Mouse (Mus musculus) bone marrow macrophage, adult 2 months (primary cell): ENCODE data around the gene Ncf4. TPM values are rescaled to one million over a fixed set of nuclear protein-coding genes. Genes with fewer than 3 reads are reported as not detected.

Experiments used
- H3K27ac ChIP-seq: 2 replicates; pipeline ENCODE4 v1.5.1; 2012; ENCODE audit warnings: low read depth, low read length; ENCODE audit not compliant: insufficient read depth
- H3K4me1 ChIP-seq: 2 replicates; pipeline ENCODE4 v1.6.1; 2012; ENCODE audit warnings: low read length; ENCODE audit not compliant: control insufficient read depth, insufficient read depth
- H3K4me3 ChIP-seq: 2 replicates; pipeline ENCODE4 v1.5.1; 2012; ENCODE audit warnings: mild to moderate bottlenecking, low read length, moderate library complexity; ENCODE audit not compliant: insufficient read depth
- CTCF ChIP-seq: IDR thresholded peaks from 2 replicates; pipeline ENCODE4 v1.5.1; 2012; ENCODE audit warnings: low read depth, mild to moderate bottlenecking, low read length, moderate library complexity
- POLR2A ChIP-seq: IDR thresholded peaks from 2 replicates; pipeline ENCODE4 v1.6.1; 2012; ENCODE audit warnings: mild to moderate bottlenecking, low read depth, low read length, borderline replicate concordance
- polyA plus RNA-seq: library from polyadenylated mRNA; stranded (reverse); fragments of >200 nt; gene quantifications from 2 replicates; pipeline ENCODE4 v1.2.4, GENCODE M21; 2012; ENCODE audit not compliant: missing spikeins, insufficient read depth, insufficient read length

The Ncf4 gene
- polyA plus RNA-seq, 1 experiment, result 350 TPM

DNA sequence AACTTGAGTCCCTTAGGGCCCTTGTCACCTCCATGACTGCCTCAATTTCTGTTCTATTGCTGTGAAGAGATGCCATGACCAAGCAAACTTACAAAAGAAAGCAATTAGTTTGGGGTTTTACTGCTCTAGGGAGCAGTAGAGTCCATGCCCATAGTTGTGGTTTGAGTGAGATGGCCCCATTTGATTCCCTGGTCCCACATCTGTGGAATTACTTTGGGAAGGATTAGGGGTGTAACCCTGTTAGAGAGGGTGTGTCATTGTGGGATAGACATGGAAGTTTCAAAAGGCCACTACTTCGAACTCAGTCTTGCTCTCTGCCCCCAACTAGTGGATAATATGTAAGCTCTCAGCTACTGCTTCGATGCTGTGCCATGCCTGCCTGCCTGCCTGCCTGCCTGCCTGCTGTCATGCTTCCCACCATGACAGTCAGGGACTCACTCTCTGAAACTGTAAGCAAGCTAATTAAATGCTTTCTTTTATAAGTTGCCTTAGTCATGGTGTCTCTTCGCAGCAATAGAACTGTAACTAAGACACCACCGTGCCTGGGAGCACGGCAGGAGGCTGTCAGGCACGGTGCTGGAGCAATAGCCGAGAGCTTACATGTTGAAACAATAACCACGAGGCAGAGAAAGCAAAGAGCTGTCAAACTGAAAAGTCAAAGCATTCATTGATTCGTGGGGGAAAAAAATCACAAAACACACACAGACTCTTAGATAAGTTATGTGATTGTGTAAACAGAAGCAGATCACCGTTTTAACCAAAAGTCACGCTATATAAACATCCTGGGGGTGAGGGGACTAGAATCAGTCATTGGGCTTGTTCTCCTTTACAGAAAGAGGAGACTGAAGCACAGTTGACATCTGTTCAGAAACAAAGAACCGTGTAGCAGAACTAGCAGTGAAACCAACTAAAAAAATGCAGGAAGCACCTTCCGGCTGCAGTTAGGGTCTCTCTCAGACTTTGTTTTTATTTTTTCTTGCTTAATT is 13.0 kb upstream of the Ncf4 start:
- H3K4me1 ChIP-seq, result no peaks in the 10 kb centered on the region
- H3K27ac ChIP-seq, result no peak overlapping the region
- no peak overlapping the region for H3K4me3 ChIP-seq
- no peak for TF ChIP-seq CTCF
- no peak for TF ChIP-seq POLR2A

DNA sequence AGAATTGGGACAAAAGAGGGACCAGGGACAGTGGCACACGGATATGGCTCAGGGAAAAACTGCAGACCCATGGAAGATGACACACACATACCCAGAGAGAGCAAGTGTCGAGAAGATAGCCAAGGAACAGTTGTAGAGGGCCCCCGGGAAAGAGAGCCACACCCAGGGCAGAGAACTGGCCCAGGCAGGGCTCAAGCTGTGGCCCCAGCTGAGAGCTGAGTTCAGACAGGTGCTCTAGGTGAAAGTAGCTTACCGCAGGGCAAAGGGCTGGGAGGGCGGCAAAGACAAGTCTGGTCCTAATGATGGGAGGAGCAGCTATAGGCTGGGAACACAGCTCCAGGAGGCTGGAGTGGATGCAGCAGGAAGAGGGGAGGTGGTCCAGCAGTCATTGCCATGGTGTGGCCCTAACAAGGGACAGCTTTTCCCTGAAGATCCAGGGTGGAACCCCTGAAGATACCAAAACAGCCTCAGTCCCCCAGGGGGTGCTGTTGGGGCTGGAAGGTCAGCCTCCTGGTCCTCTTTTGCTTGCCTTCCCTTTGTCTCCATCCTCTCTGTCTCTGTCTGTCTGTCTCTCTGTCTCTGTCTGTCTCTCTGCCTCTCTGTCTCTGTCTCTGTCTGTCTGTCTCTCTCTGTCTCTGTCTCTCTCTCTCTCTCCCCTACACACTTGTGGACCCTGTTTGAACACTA is 9.6 kb upstream of the Ncf4 start:
- TF ChIP-seq CTCF (no peak), POLR2A (no peak)
- Histone ChIP-seq H3K27ac (no peak overlapping the region), H3K4me3 (no peak overlapping the region), H3K4me1 (no peaks in the 10 kb centered on the region)

DNA sequence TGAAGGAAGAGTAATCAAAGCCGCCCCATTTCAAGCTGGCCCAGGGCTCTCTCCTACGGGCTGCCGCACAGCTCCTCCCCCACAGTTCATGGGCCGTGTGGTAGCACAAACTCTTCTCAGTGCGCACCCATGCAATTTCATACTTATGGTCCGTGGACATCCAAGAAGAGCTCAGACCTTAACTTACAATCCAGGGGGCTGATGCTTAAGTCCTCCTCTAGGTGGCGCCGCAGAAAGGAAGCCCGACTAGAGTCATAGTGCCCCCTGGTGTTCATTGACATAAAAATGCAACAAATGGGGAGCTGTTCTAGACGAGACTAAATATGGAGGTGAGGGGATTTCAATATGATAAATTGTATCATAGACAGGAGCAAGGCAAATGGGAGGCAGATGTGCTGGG is 5.1 kb upstream of the Ncf4 start:
- H3K4me1 ChIP-seq, result peaks cover 21% of the 10 kb centered on the region
- TF ChIP-seq CTCF (peak; percentile 100), POLR2A (no peak)

DNA sequence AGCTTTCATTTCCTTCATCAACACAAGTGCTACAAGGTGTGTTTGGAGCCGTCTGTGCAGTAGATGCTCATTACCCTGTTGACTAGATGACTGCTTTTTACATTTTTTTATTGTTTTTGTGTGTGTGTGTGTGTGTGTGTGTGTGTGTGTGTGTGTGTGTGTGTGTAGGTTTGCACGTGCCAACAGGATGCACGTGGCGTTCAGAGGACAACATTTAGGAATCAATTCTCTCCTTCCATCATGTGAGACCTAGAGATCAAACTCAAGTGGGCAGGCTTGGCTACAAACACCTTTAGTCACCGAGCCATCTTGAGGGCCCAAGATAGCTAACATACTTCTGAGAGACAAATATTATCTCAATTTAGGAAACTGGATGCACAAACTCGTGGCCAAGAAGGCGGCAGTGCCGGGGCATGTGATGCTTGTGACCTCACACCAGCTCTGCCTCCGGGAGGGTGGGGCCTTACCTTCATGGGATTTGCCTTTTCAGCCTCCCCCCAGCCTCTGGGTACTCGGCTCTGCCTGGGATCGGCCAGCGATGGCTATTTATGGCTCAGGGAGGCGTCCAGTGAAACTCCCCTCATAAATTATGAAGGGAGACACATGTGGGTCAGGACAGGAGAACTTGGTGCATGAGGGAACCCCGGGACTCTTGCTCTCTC is 4.5 kb upstream of the Ncf4 start:
- Histone ChIP-seq H3K4me1 (peaks cover 21% of the 10 kb centered on the region), H3K27ac (no peak overlapping the region), H3K4me3 (no peak overlapping the region)
- TF ChIP-seq CTCF (no peak), POLR2A (no peak)

More for the DNA sequence above, 5.1 kb upstream of the Ncf4 start:
- no peak overlapping the region for H3K27ac ChIP-seq
- H3K4me3 ChIP-seq, result no peak overlapping the region

GRCm38 (mm10) chr15:78241335-78241734 is 3.3 kb upstream of the Ncf4 start:
- TF ChIP-seq POLR2A, result no peak
- TF ChIP-seq CTCF, result no peak
- peaks cover 21% of the 10 kb centered on the region for H3K4me1 ChIP-seq
- no peak overlapping the region for H3K4me3 ChIP-seq
- no peak overlapping the region for H3K27ac ChIP-seq

DNA sequence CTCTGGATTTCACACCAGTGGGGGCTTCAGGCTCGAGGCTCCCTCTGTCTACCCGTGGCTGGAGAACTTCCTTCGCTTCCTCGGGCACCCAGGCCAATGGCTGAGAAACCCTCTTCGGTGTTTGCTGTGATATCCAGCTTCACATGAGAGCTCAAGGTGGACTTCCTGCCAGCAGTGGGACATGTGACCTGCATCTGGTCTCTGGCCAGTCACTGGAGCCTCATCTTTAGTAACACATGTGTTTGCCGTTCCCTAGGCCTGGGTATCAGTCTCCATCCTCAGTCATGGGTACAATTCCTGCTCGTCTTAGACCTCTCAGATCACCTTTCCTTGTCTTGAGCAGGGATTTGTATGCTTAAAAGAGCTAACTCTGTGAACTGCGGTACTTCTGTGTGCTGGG is 1.5 kb upstream of the Ncf4 start:
- H3K27ac ChIP-seq, result no peak overlapping the region
- peaks cover 34% of the 10 kb centered on the region for H3K4me1 ChIP-seq
- TF ChIP-seq POLR2A (no peak), CTCF (no peak)
- H3K4me3 ChIP-seq, result no peak overlapping the region

DNA sequence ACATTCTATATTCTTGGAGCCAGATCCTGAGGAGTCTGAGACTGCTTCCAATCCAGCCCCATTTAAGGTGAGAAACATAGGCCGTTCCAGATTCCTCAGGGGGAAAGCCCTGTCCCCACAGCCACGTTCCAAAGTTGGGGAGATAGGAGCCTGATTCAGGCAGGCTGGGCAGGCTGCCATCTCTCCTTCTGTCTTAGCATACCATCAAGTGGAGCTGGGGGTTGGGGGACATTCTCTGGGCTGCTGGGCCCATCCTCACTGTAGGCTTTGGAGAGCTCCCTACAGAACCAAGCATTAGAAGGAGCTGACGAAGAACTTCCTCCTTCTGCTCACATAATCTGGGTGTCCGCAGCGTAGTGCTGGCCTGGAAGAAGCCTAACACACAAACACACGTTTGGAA is 827 bp upstream of the Ncf4 start:
- Histone ChIP-seq H3K27ac (peak overlapping the region; percentile 98), H3K4me3 (peak overlapping the region; percentile 39), H3K4me1 (peaks cover 40% of the 10 kb centered on the region)
- no peak for TF ChIP-seq CTCF
- TF ChIP-seq POLR2A, result no peak

DNA sequence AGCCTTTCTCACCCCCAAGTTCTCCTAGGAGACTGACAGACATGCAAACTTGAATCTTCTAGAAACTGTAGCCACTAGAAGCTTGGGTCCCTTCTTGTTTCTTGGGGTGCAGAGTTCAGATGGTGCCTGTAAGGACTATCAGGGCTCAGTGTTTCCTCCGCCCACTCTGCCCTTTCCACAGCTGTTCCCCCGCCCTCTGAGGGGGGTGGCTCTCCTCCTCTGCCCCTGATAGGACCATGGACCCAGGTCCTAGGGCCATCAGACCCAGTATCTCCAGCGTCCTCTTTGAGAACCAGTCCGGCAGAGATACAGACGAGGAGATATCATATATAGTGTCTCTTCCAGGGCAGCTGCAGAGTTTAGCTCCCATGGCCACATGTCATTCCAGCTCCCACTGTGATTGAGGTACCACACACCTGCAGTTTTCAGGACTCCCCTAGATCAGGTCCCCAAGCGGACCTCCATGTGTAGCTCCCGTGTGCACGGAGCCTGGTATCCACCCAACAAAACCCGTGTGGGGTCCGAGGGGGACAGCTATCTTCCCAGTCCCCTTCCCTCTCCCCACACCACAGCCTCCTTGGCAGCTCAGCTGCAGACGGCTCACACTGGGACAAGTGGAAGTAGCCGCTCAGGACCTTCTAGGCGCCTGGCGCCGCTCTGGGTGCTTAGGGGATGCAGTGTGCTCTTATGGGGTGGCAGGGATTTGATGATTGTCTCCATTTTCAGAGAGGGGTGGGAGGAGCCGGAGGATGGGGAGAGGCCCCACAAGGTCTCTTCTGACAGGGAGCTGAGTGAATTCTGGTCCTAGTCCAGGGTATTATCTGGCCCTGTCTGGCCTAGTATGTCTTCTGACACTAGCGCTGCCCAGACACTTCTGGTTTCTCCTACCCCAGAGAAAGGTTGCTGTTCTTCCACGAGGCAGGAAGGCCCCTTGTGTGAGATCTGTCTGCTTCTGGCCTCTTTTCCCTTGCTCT is 1.8 kb downstream of the Ncf4 start:
- peaks cover 45% of the 10 kb centered on the region for H3K4me1 ChIP-seq
- H3K27ac ChIP-seq, result peak overlapping the region; percentile 96
- H3K4me3 ChIP-seq, result peak overlapping the region; percentile 58
- TF ChIP-seq POLR2A (no peak), CTCF (no peak)

DNA sequence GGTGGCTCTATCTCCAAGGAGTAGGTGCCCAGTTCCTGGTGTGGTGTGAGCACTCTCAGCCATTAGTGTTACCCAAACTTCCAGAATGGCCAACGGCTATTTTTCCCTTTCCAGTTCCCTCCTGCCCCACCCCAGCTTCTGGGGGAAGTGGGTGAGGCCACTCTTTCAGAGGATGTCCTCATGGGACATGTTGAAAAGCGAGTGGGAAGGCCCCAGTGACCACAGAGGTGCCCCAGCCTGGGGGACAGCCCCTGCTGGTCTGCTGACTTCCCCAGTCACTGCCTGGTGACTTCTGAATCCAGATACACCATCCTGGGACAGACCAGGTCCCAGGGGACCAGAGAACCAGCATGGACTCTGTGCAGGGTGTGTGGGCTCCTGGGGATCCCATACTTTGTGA is 3.1 kb downstream of the Ncf4 start:
- peak overlapping the region; percentile 58 for H3K4me3 ChIP-seq
- TF ChIP-seq POLR2A, result no peak
- TF ChIP-seq CTCF, result no peak
- peak overlapping the region; percentile 96 for H3K27ac ChIP-seq
- H3K4me1 ChIP-seq, result peaks cover 40% of the 10 kb centered on the region
